Mouse (Mus musculus): ENCODE measurements around the gene Adssl1.
A peak's percentile ranks its signal among the peaks of the same experiment; 100 is the strongest.

The Adssl1 gene

GRCm38 (mm10) chr12:112592985-112593734 lies 26.7 kb upstream of the Adssl1 start:
- DNase-seq (ENCODE audit: low read depth): no peak

- no peak for DNase-seq (ENCODE audit: low read depth)
Measured at GRCm38 (mm10) chr12:112593951-112594915, 25.6 kb upstream of the Adssl1 start.

DNA sequence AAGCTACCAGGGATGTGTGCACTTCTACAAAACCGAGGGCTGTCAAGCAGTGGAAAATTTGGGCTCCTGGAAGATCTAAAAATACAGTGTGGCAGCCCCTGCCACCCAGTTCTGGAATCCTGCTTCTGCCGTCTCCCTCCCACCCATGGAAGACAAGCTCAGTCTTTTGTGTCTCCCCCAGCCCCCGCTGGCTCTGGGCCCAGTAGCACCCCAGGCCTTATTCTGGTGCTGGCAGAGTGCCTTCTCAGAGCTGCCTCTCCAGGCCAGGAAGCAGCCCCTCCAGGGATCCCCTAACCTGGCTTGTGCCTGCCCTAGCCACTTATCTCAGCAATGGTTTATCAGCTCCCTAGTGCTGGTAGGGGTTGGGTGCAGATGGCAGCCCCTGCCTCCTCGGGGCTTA lies 24.9 kb upstream of the Adssl1 start:
- DNase-seq (ENCODE audit: low read depth): no peak

GRCm38 (mm10) chr12:112595626-112596025 lies 24.2 kb upstream of the Adssl1 start:
- no peak for DNase-seq (ENCODE audit: low read depth)

- no peak for DNase-seq (ENCODE audit: low read depth)
Measured at GRCm38 (mm10) chr12:112596454-112596853, 23.4 kb upstream of the Adssl1 start.

DNA sequence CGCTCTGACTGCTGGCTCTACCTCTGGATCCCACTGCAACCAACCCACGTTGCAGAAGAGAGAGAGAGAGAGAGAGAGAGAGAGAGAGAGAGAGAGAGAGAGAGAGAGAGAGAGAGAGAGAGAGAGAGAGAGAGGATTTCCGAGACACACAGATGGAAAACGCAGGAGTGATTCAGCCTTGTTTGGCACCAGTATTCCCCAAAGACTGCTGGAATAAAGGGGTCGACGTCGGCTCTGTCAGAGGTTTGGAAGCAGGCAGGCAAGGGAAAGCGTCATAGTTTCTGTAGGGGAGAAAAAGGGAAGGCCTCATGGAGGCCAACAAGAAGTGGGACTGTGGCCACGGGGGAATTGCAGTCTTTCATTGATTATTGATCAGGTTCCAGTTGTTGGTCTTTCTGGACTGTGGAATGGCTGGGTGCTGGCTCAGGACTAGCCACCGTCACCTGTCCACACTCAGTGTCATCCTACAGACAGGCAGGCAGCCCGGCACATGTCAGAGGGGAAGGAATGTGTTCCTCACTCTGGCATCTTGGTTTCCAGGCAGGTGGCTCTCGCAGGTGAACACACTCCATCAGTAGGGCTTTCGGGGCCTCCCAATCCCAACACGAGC lies 22.8 kb upstream of the Adssl1 start:
- DNase-seq (ENCODE audit: low read depth): no peak

DNA sequence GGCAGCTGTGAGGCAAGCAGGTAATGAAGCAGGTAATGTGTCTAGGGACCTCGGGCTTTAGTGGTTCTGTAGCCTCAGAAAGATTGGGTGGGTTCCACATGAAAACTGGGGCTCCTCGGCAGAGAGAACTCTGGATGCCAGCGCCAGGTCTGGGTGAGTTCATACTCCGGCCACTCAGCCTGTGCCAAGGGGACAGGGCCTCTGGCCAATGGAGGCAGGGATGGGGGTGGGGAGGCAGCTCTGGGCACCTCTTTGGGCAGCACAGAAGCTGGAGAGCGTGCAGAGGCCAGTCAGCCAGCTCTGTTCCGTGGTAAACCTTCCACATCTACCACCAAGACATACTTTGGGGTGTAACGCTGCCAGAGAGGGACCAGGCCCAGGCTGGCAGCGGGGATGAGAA lies 22.2 kb upstream of the Adssl1 start:
- no peak for DNase-seq (ENCODE audit: low read depth)

DNA sequence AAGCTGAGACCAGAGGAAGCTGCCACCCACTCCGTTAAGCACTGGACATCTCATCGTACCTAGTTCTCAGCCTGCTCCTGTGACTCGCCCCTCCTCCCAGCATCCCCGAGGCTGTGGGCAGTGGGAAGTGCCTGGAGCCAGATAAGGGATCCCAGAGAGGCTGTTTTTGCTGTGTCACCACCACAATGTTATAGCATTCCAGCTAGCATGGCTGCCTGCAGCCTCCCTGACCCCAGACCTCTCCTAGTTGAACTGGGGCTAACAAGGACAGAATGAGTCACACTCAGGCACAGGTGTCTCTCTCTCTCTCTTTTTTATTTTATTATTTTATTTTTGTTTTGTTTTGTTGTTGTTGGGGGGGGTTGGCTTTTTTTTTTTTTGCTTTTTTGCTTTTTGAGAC lies 20.6 kb upstream of the Adssl1 start:
- DNase-seq (ENCODE audit: low read depth): no peak

- no peak for DNase-seq (ENCODE audit: low read depth)
Measured at GRCm38 (mm10) chr12:112599942-112600611, 19.8 kb upstream of the Adssl1 start.

DNA sequence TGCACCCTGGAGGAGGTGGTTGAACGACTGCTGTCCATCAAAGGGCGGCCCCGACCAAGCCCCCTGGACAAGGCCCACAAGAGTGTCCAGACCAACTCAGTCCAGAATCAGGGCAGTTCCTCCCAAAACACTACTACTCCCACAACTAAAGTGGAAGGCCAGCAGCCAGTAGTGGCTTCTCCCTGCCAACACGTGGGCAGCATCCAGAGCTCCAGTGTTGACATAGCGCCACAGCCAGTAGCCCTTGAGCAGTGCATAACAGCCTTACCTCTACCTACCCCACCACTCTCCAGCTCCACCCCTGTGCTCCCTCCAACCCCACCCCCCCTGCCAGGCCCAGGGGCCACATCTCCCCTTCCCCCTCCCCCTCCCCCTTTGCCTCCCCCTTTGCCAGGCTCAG lies 15.8 kb upstream of the Adssl1 start:
- DNase-seq (ENCODE audit: low read depth): no peak

GRCm38 (mm10) chr12:112604709-112605649 lies 14.9 kb upstream of the Adssl1 start:
- no peak for DNase-seq (ENCODE audit: low read depth)

DNA sequence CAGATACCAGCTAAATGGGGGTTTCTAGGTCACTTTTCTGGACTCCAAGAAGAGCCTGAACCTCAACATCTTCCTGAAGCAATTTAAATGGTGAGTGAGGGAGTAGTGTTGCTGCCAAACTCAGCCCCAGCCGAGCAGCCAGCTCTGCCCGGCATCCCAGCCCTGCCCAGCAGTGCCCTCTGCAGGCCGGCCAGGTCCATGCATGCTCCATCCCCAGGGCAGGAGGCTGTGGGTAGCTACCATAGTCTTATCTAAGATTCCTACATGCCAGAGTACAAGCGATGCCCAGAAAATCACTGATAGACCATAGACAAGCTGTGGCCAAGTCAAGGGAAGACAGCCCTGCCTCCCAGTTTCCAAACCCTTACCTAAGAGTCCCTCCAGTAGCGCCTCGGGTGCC lies 14.1 kb upstream of the Adssl1 start:
- no peak for DNase-seq (ENCODE audit: low read depth)

DNA sequence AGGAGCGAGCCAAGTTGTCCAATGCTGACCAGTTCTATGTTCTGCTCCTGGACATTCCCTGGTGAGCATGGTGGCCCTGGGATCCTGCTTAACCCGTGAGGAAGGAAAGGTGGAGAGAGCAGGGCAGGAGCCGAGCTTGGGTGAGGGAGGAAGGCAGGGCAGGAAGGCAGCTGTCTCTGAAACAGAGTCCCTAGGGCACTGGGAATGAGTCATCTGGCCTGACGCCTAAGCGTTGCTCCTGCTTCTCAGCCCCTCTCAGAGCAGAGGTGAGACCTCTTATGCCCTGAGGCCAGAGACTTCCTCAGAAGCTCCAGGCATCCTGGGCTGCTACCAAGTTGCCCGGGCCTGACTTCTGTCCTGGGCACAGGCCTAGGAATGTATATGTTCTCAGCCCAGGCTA lies 12.8 kb upstream of the Adssl1 start:
- no peak for DNase-seq (ENCODE audit: low read depth)

- DNase-seq (ENCODE audit: low read depth): no peak
Measured at GRCm38 (mm10) chr12:112609031-112609430, 10.8 kb upstream of the Adssl1 start.

DNA sequence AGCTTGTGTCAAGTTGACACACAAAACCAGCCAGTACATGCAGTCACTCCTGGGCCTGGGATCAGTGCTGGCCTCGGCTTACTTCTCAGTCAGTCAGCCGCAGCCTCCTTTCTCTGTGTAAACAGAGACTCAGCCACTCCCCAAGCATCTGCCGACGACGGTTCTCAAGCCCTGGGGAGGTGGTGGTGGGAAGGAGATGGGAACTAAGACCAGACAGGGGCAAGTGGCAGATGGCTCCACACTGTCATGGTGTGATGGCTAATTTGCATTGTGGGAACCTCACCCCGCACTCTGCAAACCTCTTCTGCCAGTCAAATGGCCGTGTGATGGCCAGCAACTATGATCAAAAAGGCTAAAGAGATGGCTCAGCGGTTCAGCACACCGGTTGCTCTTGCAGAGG lies 3.2 kb upstream of the Adssl1 start:
- no peak for DNase-seq (ENCODE audit: low read depth)

- DNase-seq (ENCODE audit: low read depth): peak; percentile 61
Measured at GRCm38 (mm10) chr12:112617184-112617583, 2.7 kb upstream of the Adssl1 start.

DNA sequence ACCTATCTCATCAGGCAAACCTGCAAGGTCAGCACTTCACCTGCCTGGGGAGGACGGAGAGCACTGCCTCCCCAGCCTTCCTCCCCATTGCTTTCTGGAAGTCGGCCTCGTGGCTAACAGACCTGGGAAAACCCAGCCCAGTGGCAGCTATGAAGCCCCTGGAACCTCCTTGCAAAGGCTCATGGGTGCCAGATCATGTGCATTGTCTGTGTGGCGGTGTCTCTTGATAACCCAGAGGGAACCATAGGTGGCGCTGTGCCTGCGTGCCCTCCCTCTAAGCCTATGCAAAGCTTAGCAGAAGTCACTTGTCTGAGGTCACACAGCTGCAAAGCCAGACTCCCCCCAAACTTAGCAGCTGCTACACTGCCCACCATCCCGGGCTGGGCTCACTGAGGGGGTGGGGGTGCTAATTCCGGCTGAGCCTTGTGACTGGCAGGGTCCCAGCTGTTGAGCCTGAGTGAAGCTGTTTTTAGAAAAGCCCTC lies 1.9 kb upstream of the Adssl1 start:
- DNase-seq (ENCODE audit: low read depth): peak; percentile 84

- DNase-seq (ENCODE audit: low read depth): no peak
Measured at GRCm38 (mm10) chr12:112618981-112619685, 712 bp upstream of the Adssl1 start.

- DNase-seq (ENCODE audit: low read depth): no peak
Measured at GRCm38 (mm10) chr12:112620354-112621061, 663 bp downstream of the Adssl1 start.

DNA sequence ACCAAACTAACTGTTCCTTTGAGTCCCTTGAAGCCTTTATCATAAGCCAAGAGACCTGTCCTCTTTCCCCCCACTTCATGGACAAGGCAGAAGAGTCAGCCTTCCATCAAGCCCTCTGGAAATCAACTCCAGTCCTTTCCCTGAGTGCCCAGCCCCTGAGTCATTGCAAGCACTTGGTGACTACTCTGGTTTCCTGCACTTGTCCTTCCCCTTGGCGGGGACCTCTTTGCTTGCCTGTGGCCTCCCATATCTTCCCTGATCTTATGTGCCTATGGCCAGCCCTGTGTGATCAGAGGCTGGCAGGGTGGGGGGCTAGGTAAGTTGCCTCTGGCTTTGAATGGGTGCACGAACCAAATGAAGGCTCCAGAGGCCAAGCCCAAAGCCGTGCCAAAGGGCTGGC lies 2.1 kb downstream of the Adssl1 start:
- DNase-seq (ENCODE audit: low read depth): no peak

Data from c-Kit-positive CD71-negative TER-119-negative erythroid progenitor cells, embryonic 14.5 days (primary cell).